Mouse (Mus musculus) liver, postnatal 0 days (tissue): ENCODE results near the gene Magi2.

Experiments
- CTCF ChIP-seq: sonication (generic); IDR thresholded peaks from 2 replicates; pipeline ENCODE4 v1.5.1; 2016; ENCODE audit warnings: antibody characterized with exemption, low read depth
- EP300 ChIP-seq: IDR thresholded peaks from 2 replicates; pipeline ENCODE4 v1.6.1; 2016; ENCODE audit warnings: antibody characterized with exemption, low read depth, mild to moderate bottlenecking

- TF ChIP-seq CTCF = no peak
- TF ChIP-seq EP300 = no peak
Measured at GRCm38 (mm10) chr5:20065081-20065480, 838.2 kb downstream of the Magi2 start.
